ENCODE assay signal across 11 mouse cellular contexts in the genomic region with DNA sequence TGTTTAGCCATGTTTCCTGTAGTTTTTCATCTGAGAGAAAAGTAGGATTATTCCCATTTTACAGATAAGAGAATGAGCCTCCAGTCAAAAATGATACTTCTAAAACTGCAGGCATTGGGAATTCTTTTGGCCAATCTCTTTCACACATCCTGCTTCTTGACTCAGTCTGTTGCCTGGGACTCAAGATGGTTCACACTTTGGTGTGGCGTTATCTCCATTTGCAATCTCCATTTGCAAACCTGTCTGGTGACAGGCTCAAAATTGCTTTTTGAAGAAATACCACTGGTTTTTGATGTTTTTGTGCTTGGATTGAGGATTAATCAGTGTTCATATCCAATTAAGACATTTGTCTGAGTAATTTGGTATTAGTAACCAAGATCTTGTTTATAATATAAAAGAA. TPM values are rescaled to one million over a fixed set of nuclear protein-coding genes. Genes with fewer than 3 reads are reported as not detected.
DNase-seq lines count a peak whose midpoint lies in the region; ATAC-seq and TF ChIP-seq lines count a peak whose summit lies in the region.
"Had no signal": no experiment of that assay in that cellular context is flagged by ENCODE, and none has a peak within 500 bp of the region (broad histone marks: within the 10 kb centered on the region; RNA-seq: fewer than 3 reads in every experiment).

No protein-coding gene starts in this region.

- H3K27ac ChIP-seq in intestine, postnatal 0 days (ENCODE audit: low read depth, low read length) = no peak overlapping the region
- no peak overlapping the region for H3K27ac ChIP-seq in intestine, embryonic 16.5 days (ENCODE audit: low read length)
- no peak overlapping the region for H3K27ac ChIP-seq in embryonic facial prominence, embryonic 14.5 days (replicated peaks; ENCODE audit: low read depth, low read length)
- H3K27ac ChIP-seq in limb, embryonic 14.5 days (replicated peaks; ENCODE audit: low read depth, low read length) = no peak overlapping the region

- 95% methylated on average over 1 of the region's 1 CpGs for WGBS in intestine, postnatal 0 days
- 88% methylated on average over 1 of the region's 1 CpGs for WGBS in intestine, embryonic 16.5 days
- WGBS in embryonic facial prominence, embryonic 14.5 days = 86% methylated on average over 1 of the region's 1 CpGs
- 92% methylated on average over 1 of the region's 1 CpGs for WGBS in limb, embryonic 14.5 days

- H3K9ac ChIP-seq in intestine, postnatal 0 days (ENCODE audit: low read depth, low read length) = no peak overlapping the region
- no peak overlapping the region for H3K9ac ChIP-seq in intestine, embryonic 16.5 days (ENCODE audit: low read depth, low read length)
- no peak overlapping the region for H3K9ac ChIP-seq in embryonic facial prominence, embryonic 14.5 days (ENCODE audit: low read depth, low read length)
- H3K9ac ChIP-seq in limb, embryonic 14.5 days (ENCODE audit: low read depth, low read length, severe bottlenecking) = no peak overlapping the region

- no peak for TF ChIP-seq POLR2A in limb, embryonic 14.5 days (IDR thresholded peaks at IDR 0.05; ENCODE audit: borderline replicate concordance, extremely low read depth, insufficient read depth, insufficient read length)

- no peaks in the 10 kb centered on the region for H3K9me3 ChIP-seq in intestine, postnatal 0 days (ENCODE audit: control insufficient read depth)
- no peaks in the 10 kb centered on the region; the same call in 1 of the 2 replicates for H3K9me3 ChIP-seq in intestine, embryonic 16.5 days (ENCODE audit: control insufficient read depth, low read length)
- no peaks in the 10 kb centered on the region for H3K9me3 ChIP-seq in E14TG2a.4 (ENCODE audit: low read length)
- no peaks in the 10 kb centered on the region for H3K9me3 ChIP-seq in embryonic facial prominence, embryonic 14.5 days (ENCODE audit: control insufficient read depth, low read length)
- no peaks in the 10 kb centered on the region for H3K9me3 ChIP-seq in limb, embryonic 14.5 days (ENCODE audit: control insufficient read depth, low read length)

- H3K27me3 ChIP-seq in intestine, postnatal 0 days (replicated peaks; ENCODE audit: control insufficient read depth, insufficient read depth, low read length) = no peaks in the 10 kb centered on the region
- H3K27me3 ChIP-seq in intestine, embryonic 16.5 days (replicated peaks; ENCODE audit: control insufficient read depth, insufficient read depth, low read length) = no peaks in the 10 kb centered on the region
- no peaks in the 10 kb centered on the region for H3K27me3 ChIP-seq in E14TG2a.4 (ENCODE audit: insufficient read depth, low read length)
- H3K27me3 ChIP-seq in embryonic facial prominence, embryonic 14.5 days (replicated peaks; ENCODE audit: control insufficient read depth, insufficient read depth, low read length) = no peaks in the 10 kb centered on the region
- no peaks in the 10 kb centered on the region for H3K27me3 ChIP-seq in limb, embryonic 14.5 days (ENCODE audit: control insufficient read depth, insufficient read depth, low read length)

- ATAC-seq in intestine, postnatal 0 days = no peak
- ATAC-seq in intestine, embryonic 16.5 days = no peak
- no peak for ATAC-seq in embryonic facial prominence, embryonic 14.5 days (ENCODE audit: low read depth)
- ATAC-seq in limb, embryonic 14.5 days (ENCODE audit: low FRiP score, low read depth) = no peak

- TF ChIP-seq CTCF in intestine, postnatal 0 days (IDR thresholded peaks at IDR 0.05; ENCODE audit: low read depth) = no peak
- no peak for TF ChIP-seq CTCF in E14TG2a.4 (conservative IDR thresholded peaks at IDR 0.05; ENCODE audit: low read length)

- peak overlapping the region; percentile 40 for H3K4me2 ChIP-seq in intestine, postnatal 0 days (replicated peaks; ENCODE audit: low read depth)
- no peak overlapping the region for H3K4me2 ChIP-seq in intestine, embryonic 16.5 days (ENCODE audit: low read depth, low read length)
- H3K4me2 ChIP-seq in embryonic facial prominence, embryonic 14.5 days (ENCODE audit: low read depth, low read length) = peak overlapping the region; percentile 13; the same call in 1 of the 2 replicates
- H3K4me2 ChIP-seq in limb, embryonic 14.5 days (replicated peaks; ENCODE audit: low read depth, low read length, severe bottlenecking) = peak overlapping the region; percentile 35; the same call in 1 of the 2 replicates

- H3K4me1 ChIP-seq in intestine, postnatal 0 days (replicated peaks; ENCODE audit: control insufficient read depth, insufficient read depth, low read length) = peaks cover 20% of the 10 kb centered on the region
- H3K4me1 ChIP-seq in intestine, embryonic 16.5 days (ENCODE audit: control insufficient read depth, insufficient read depth, low read length) = peaks cover 27% of the 10 kb centered on the region
- H3K4me1 ChIP-seq in E14TG2a.4 (replicated peaks; ENCODE audit: low read depth, low read length) = peaks cover 74% of the 10 kb centered on the region
- peaks cover 26% of the 10 kb centered on the region for H3K4me1 ChIP-seq in embryonic facial prominence, embryonic 14.5 days (ENCODE audit: control insufficient read depth, insufficient read depth, low read length)
- peaks cover 21% of the 10 kb centered on the region for H3K4me1 ChIP-seq in limb, embryonic 14.5 days (ENCODE audit: control insufficient read depth, insufficient read depth, low read length)

- peaks cover 7% of the 10 kb centered on the region; the same call in 1 of the 2 replicates for H3K36me3 ChIP-seq in intestine, postnatal 0 days (ENCODE audit: control insufficient read depth, insufficient read depth)
- H3K36me3 ChIP-seq in intestine, embryonic 16.5 days (ENCODE audit: control insufficient read depth, insufficient read depth, low read length) = no peaks in the 10 kb centered on the region
- H3K36me3 ChIP-seq in E14TG2a.4 (ENCODE audit: insufficient read depth, low read length) = peaks cover 64% of the 10 kb centered on the region
- H3K36me3 ChIP-seq in embryonic facial prominence, embryonic 14.5 days (ENCODE audit: control insufficient read depth, insufficient read depth, low read length) = 0 out of 2 replicates have a peak, but pooled peaks cover 4% of the 10 kb centered on the region
- H3K36me3 ChIP-seq in limb, embryonic 14.5 days (ENCODE audit: control insufficient read depth, insufficient read depth, low read length) = peaks cover 3% of the 10 kb centered on the region; the same call in 1 of the 2 replicates

- H3K4me3 ChIP-seq in intestine, postnatal 0 days (ENCODE audit: low read depth, low read length) = no peak overlapping the region
- no peak overlapping the region for H3K4me3 ChIP-seq in intestine, embryonic 16.5 days (ENCODE audit: low read length)
- H3K4me3 ChIP-seq in E14TG2a.4 (replicated peaks; ENCODE audit: low read length) = peak overlapping the region; percentile 99
- H3K4me3 ChIP-seq in embryonic facial prominence, embryonic 14.5 days (ENCODE audit: low read depth, low read length) = no peak overlapping the region
- no peak overlapping the region for H3K4me3 ChIP-seq in limb, embryonic 14.5 days (replicated peaks; ENCODE audit: low read length)

- no peak for DNase-seq in embryonic facial prominence, embryonic 14.5 days (ENCODE audit: low spot score)
- DNase-seq in limb, embryonic 14.5 days (ENCODE audit: low spot score) = no peak
- DNase-seq in adrenal gland, adult 8-10 months = no peak
- DNase-seq in urinary bladder, postnatal 36 days (ENCODE audit: low spot score in 2 of 2) = no peak
- DNase-seq in frontal cortex, adult 2 months (ENCODE audit: extremely low spot score in 1 of 2, low spot score in 1 of 2) = no peak
- DNase-seq: gastrocnemius, postnatal 25 days; right cerebral cortex, postnatal 25 days; thymus, postnatal 25 days had no signal

RNA-seq across cellular contexts. Expression of a gene that starts 3.7 kb away (rescaled TPM):
- 19.1 and 22.1 TPM in 2 replicates for polyA plus RNA-seq in intestine, postnatal 0 days (2015; fragmentation: Nextera tagmentation; extraction: Ambion mirVana)
- polyA plus RNA-seq in intestine, embryonic 16.5 days (2015; fragmentation: Nextera tagmentation; extraction: Ambion mirVana) = 14.2 and 15.9 TPM in 2 replicates
- polyA plus RNA-seq in embryonic facial prominence, embryonic 14.5 days (2014; fragmentation: Nextera tagmentation; extraction: Ambion mirVana) = 20.8 and 21.1 TPM in 2 replicates
- 13.7 and 14.9 TPM in 2 replicates for polyA plus RNA-seq in limb, embryonic 14.5 days (2012; rRNA removed)
- 20.6 and 23.2 TPM in 2 replicates for polyA plus RNA-seq in limb, embryonic 14.5 days (2014; fragmentation: Nextera tagmentation; extraction: Ambion mirVana)
- total RNA-seq in adrenal gland, adult 8-10 months (2022) = 10 to 100 TPM; 29.2 to 39.4 (median 34.0) TPM
- 19.8 and 20.0 TPM in 2 replicates for polyA plus RNA-seq in frontal cortex, adult 2 months (2012; rRNA removed)

RNA-seq across cellular contexts. Expression of a gene that starts 51.2 kb away (rescaled TPM):
- 0.92 and 1.1 TPM in 2 replicates for polyA plus RNA-seq in intestine, postnatal 0 days (2015; fragmentation: Nextera tagmentation; extraction: Ambion mirVana)
- 4.4 and 5.2 TPM in 2 replicates for polyA plus RNA-seq in intestine, embryonic 16.5 days (2015; fragmentation: Nextera tagmentation; extraction: Ambion mirVana)
- 59.9 and 65.7 TPM in 2 replicates for polyA plus RNA-seq in embryonic facial prominence, embryonic 14.5 days (2014; fragmentation: Nextera tagmentation; extraction: Ambion mirVana)
- 9.2 and 14.0 TPM in 2 replicates for polyA plus RNA-seq in limb, embryonic 14.5 days (2012; rRNA removed)
- polyA plus RNA-seq in limb, embryonic 14.5 days (2014; fragmentation: Nextera tagmentation; extraction: Ambion mirVana) = 10.7 and 13.8 TPM in 2 replicates
- total RNA-seq in adrenal gland, adult 8-10 months (2022) = 10 to 100 TPM; 10.9 to 32.1 (median 18.4) TPM
- 135 and 164 TPM in 2 replicates for polyA plus RNA-seq in frontal cortex, adult 2 months (2012; rRNA removed)
